Mouse (Mus musculus) midbrain, embryonic 13.5 days (tissue): ENCODE results near the gene Furin. TPM values are rescaled to one million over a fixed set of nuclear protein-coding genes. Genes with fewer than 3 reads are reported as not detected.

Source experiments
- ATAC-seq: fragments of 200-750 bp; cut with Nextera tagmentation; 2 replicates; pipeline ENCODE4 v1.8.0; 2017; ENCODE audit warnings: mild to moderate bottlenecking, moderate TSS enrichment, moderate library complexity
- H3K27ac ChIP-seq: fragments of 300-500 bp; sonication (generic); 2 replicates; pipeline ENCODE4 v1.5.1; 2015; ENCODE audit warnings: inconsistent platforms, mild to moderate bottlenecking, moderate library complexity
- H3K27me3 ChIP-seq: fragments of 300-500 bp; sonication (generic); 2 replicates; pipeline ENCODE4 v1.6.1; 2015; ENCODE audit warnings: mild to moderate bottlenecking, inconsistent platforms
- H3K36me3 ChIP-seq: fragments of 300-500 bp; sonication (generic); 2 replicates; pipeline ENCODE4 v1.6.1; 2015; ENCODE audit warnings: mild to moderate bottlenecking, inconsistent platforms
- H3K4me1 ChIP-seq: fragments of 300-500 bp; sonication (generic); replicated peaks from 2 replicates; pipeline ENCODE4 v1.6.1; 2015; ENCODE audit warnings: inconsistent platforms
- H3K4me2 ChIP-seq: fragments of 300-500 bp; sonication (generic); replicated peaks from 2 replicates; pipeline ENCODE4 v1.6.1; 2015; ENCODE audit warnings: moderate library complexity, mild to moderate bottlenecking, inconsistent platforms
- H3K4me3 ChIP-seq: fragments of 300-500 bp; sonication (generic); replicated peaks from 2 replicates; pipeline ENCODE4 v1.5.1; 2015; ENCODE audit warnings: mild to moderate bottlenecking, inconsistent platforms
- H3K9ac ChIP-seq: fragments of 300-500 bp; sonication (generic); replicated peaks from 2 replicates; pipeline ENCODE4 v1.6.1; 2015; ENCODE audit warnings: mild to moderate bottlenecking, inconsistent platforms
- H3K9me3 ChIP-seq: fragments of 300-500 bp; sonication (generic); 2 replicates; pipeline ENCODE4 v1.6.1; 2016; ENCODE audit warnings: mild to moderate bottlenecking, inconsistent platforms
- WGBS: fragments of 180-500 bp; shearing (Covaris S2); methylation state at CpG from one replicate; pipeline ENCODE4 v1.1.7; 2015; 5-methylcytosine and 5-hydroxymethylcytosine counted together
- polyA plus RNA-seq: library from polyadenylated mRNA; unstranded; fragments of >200 nt; fragmentation: Nextera tagmentation; extraction: Ambion mirVana; gene quantifications from 2 replicates; pipeline ENCODE4 v1.2.1, GENCODE M21; 2015

Furin gene
- polyA plus RNA-seq, 1 experiment from 2014 or later, result 3.6 TPM

GRCm38 (mm10) chr7:80346830-80347229 lies 58.4 kb downstream of the Furin start:
- no peak overlapping the region for H3K9ac ChIP-seq
- 94% methylated on average over 5 of the region's 5 CpGs for WGBS
- ATAC-seq, result no peak
- no peak overlapping the region for H3K27ac ChIP-seq
- H3K9me3 ChIP-seq, result no peaks in the 10 kb centered on the region
- no peak overlapping the region for H3K4me2 ChIP-seq
- H3K27me3 ChIP-seq, result no peaks in the 10 kb centered on the region
- peaks cover 17% of the 10 kb centered on the region for H3K4me1 ChIP-seq
- no peak overlapping the region for H3K4me3 ChIP-seq
- peaks cover 29% of the 10 kb centered on the region for H3K36me3 ChIP-seq

GRCm38 (mm10) chr7:80346173-80346572 lies 59.1 kb downstream of the Furin start:
- Histone ChIP-seq H3K36me3 (peaks cover 23% of the 10 kb centered on the region), H3K9me3 (no peaks in the 10 kb centered on the region), H3K4me2 (no peak overlapping the region), H3K4me1 (peaks cover 23% of the 10 kb centered on the region), H3K4me3 (no peak overlapping the region), H3K27me3 (no peaks in the 10 kb centered on the region), H3K9ac (no peak overlapping the region), H3K27ac (no peak overlapping the region)
- WGBS, result 95% methylated on average over 9 of the region's 9 CpGs
- ATAC-seq, result no peak

GRCm38 (mm10) chr7:80343270-80344018 lies 61.8 kb downstream of the Furin start:
- Histone ChIP-seq H3K4me2 (peak overlapping the region; percentile 81), H3K9me3 (no peaks in the 10 kb centered on the region), H3K27me3 (no peaks in the 10 kb centered on the region), H3K4me1 (peaks cover 41% of the 10 kb centered on the region), H3K36me3 (peaks cover 10% of the 10 kb centered on the region), H3K9ac (peak overlapping the region; percentile 73), H3K4me3 (peak overlapping the region; percentile 52), H3K27ac (peak overlapping the region; percentile 83)
- ATAC-seq, result peak; percentile 6; the same call in 1 of the 2 replicates
- WGBS, result 27% methylated on average over 19 of the region's 19 CpGs

DNA sequence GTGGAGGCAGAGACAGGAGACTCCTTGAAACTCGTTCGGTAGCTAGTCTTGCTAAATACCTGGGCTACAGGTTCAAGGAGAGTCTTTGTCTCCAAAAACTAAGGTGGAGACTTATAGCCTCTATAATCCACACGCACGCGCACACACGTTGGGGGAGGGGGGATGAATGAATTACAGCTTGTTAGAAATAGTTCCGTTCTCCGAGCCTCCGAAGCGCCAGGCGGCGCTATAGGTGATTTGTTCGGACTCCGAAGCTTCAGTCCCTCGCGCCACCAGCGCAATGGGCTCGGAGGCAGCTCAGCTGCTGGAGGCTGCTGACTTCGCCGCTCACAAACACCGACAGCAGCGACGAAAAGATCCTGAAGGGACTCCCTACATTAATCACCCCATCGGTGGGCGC lies 62.4 kb downstream of the Furin start, which contains the start of gene Hddc3:
TSS of gene Hddc3 (plus strand) at position 247 of the 400 bp plus-strand sequence.
- H3K9ac ChIP-seq, result peak within 1 kb of the TSS; percentile 73
- no peaks in the 10 kb centered on the region for H3K27me3 ChIP-seq
- ATAC-seq, result peak; percentile 16
- peak within 1 kb of the TSS; percentile 81 for H3K4me2 ChIP-seq
- no peaks in the 10 kb centered on the region for H3K9me3 ChIP-seq
- under 1% methylated on average over 25 of the region's 25 CpGs for WGBS
- H3K4me1 ChIP-seq, result peaks cover 47% of the 10 kb centered on the region
- peak within 1 kb of the TSS; percentile 83 for H3K27ac ChIP-seq
- H3K4me3 ChIP-seq, result peak within 1 kb of the TSS; percentile 52
- peaks cover 11% of the 10 kb centered on the region for H3K36me3 ChIP-seq

DNA sequence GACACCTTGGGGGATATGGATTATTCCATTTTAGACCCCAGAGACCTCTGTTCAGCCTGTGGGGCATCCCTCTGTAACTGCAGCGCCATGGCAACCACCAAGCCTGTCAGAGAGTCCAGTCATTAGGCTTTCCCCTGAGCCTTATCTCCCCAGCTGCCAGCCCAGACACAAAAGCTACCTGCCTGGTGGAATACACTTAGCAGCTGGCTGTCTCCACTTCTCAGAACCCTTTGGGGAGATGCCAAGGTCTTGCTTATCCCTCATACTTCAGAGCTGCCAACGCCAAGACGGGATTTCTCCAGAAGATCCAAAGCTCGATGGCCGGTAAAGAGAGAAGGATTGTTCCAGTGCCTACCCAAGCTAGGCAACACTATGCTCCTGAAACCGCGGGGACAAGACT lies 63.4 kb downstream of the Furin start:
- WGBS, result 69% methylated on average over 7 of the region's 7 CpGs
- Histone ChIP-seq H3K4me2 (no peak overlapping the region), H3K27ac (peak overlapping the region; percentile 12; the same call in 1 of the 2 replicates), H3K4me3 (no peak overlapping the region), H3K9me3 (no peaks in the 10 kb centered on the region), H3K27me3 (no peaks in the 10 kb centered on the region), H3K4me1 (peaks cover 52% of the 10 kb centered on the region), H3K36me3 (peaks cover 21% of the 10 kb centered on the region), H3K9ac (no peak overlapping the region)
- no peak for ATAC-seq

GRCm38 (mm10) chr7:80340793-80341192 lies 64.4 kb downstream of the Furin start, which contains the start of gene Unc45a:
TSS of gene Unc45a (minus strand) at chr7:80341005.
- peak; percentile 41 for ATAC-seq
- Histone ChIP-seq H3K9me3 (no peaks in the 10 kb centered on the region), H3K4me1 (peaks cover 54% of the 10 kb centered on the region), H3K4me3 (peak within 1 kb of the TSS; percentile 59), H3K4me2 (peak within 1 kb of the TSS; percentile 90), H3K36me3 (peaks cover 27% of the 10 kb centered on the region), H3K9ac (peak within 1 kb of the TSS; percentile 71), H3K27ac (peak within 1 kb of the TSS; percentile 88), H3K27me3 (no peaks in the 10 kb centered on the region)
- WGBS, result 3% methylated on average over 11 of the region's 11 CpGs

- ATAC-seq, result peak; percentile 97
- H3K4me1 ChIP-seq, result peaks cover 54% of the 10 kb centered on the region
- H3K36me3 ChIP-seq, result peaks cover 29% of the 10 kb centered on the region
- WGBS, result under 1% methylated on average over 45 of the region's 45 CpGs
- H3K9ac ChIP-seq, result peak overlapping the region; percentile 71
- no peaks in the 10 kb centered on the region for H3K9me3 ChIP-seq
- H3K4me2 ChIP-seq, result peak overlapping the region; percentile 90
- H3K27ac ChIP-seq, result peak overlapping the region; percentile 88
- H3K4me3 ChIP-seq, result peak overlapping the region; percentile 59
- no peaks in the 10 kb centered on the region for H3K27me3 ChIP-seq
These were observed 65.2 kb downstream of the Furin start for GRCm38 (mm10) chr7:80339793-80340628.

GRCm38 (mm10) chr7:80339371-80339770 lies 65.9 kb downstream of the Furin start:
- Histone ChIP-seq H3K27me3 (no peaks in the 10 kb centered on the region), H3K36me3 (peaks cover 36% of the 10 kb centered on the region), H3K4me1 (peaks cover 54% of the 10 kb centered on the region), H3K27ac (peak overlapping the region; percentile 86), H3K4me3 (peak overlapping the region; percentile 59), H3K4me2 (peak overlapping the region; percentile 90), H3K9me3 (no peaks in the 10 kb centered on the region), H3K9ac (peak overlapping the region; percentile 87)
- ATAC-seq, result peak; percentile 15; the same call in 1 of the 2 replicates
- WGBS, result 10% methylated on average over 17 of the region's 17 CpGs

Other genes starting within 250 kb of the Furin start
- 22.8 and 24.0 TPM in 2 replicates for gene Sema4b, start 218.6 kb downstream of the Furin start, polyA plus RNA-seq
- 30.1 and 38.1 TPM in 2 replicates for gene Cib1, start 172.6 kb downstream of the Furin start, polyA plus RNA-seq
- 4.2 and 4.3 TPM in 2 replicates for gene Gdpgp1, start 172.6 kb downstream of the Furin start, polyA plus RNA-seq
- 1.9 and 2.0 TPM in 2 replicates for gene Ttll13, start 159.1 kb downstream of the Furin start, polyA plus RNA-seq
- 63.8 and 64.3 TPM in 2 replicates for gene Ngrn, start 144.2 kb downstream of the Furin start, polyA plus RNA-seq
- gene Vps33b, start 135.8 kb downstream of the Furin start, polyA plus RNA-seq, result 25.1 and 25.2 TPM in 2 replicates
- 75.2 and 78.9 TPM in 2 replicates for gene Prc1, start 111.0 kb downstream of the Furin start, polyA plus RNA-seq
- gene Rccd1, start 81.0 kb downstream of the Furin start, polyA plus RNA-seq, result 13.6 and 16.5 TPM in 2 replicates
- gene Unc45a, start 64.4 kb downstream of the Furin start, polyA plus RNA-seq, result 52.5 and 58.6 TPM in 2 replicates
- 22.6 and 26.4 TPM in 2 replicates for gene Hddc3, start 62.3 kb downstream of the Furin start, polyA plus RNA-seq
- gene Man2a2, start 34.1 kb downstream of the Furin start, polyA plus RNA-seq, result 19.4 and 21.3 TPM in 2 replicates
- gene Fes, start 17.5 kb downstream of the Furin start, polyA plus RNA-seq, result 3.0 and 5.0 TPM in 2 replicates
- 16.6 and 18.2 TPM in 2 replicates for gene Blm, start 129.7 kb upstream of the Furin start, polyA plus RNA-seq